Mouse (Mus musculus) ES-E14 (cell line): Measurements from ENCODE around the gene Hsd17b14. TPM values are rescaled to one million over a fixed set of nuclear protein-coding genes. Genes with fewer than 3 reads are reported as not detected.
A peak's percentile ranks its signal among the peaks of the same experiment; 100 is the strongest.

ENCODE experiments used
- DNase-seq: peaks from one replicate; pipeline ENCODE4 v3.0.0-alpha.2; 2013; ENCODE audit warnings: low read depth, low spot score
- H3K27ac ChIP-seq: 2 replicates; pipeline ENCODE4 v1.5.1; 2012; ENCODE audit warnings: low read depth, mild to moderate bottlenecking, low read length, moderate library complexity, mixed read lengths; ENCODE audit not compliant: poor library complexity, insufficient read depth, severe bottlenecking
- H3K36me3 ChIP-seq: 2 replicates; pipeline ENCODE4 v1.6.1; 2012; ENCODE audit warnings: mild to moderate bottlenecking, low read length, moderate library complexity, mixed read lengths; ENCODE audit not compliant: control insufficient read depth, poor library complexity, insufficient read depth, severe bottlenecking
- H3K4me1 ChIP-seq, 2 experiments: fragments of 150-350 bp in 1 of 2; sonication (generic) in 1 of 2; 2 replicates each; pipeline ENCODE4 v1.6.1; 2012; ENCODE audit warnings: low read length in 2 of 2, mild to moderate bottlenecking in 1 of 2, mixed read lengths in 1 of 2; ENCODE audit not compliant: control insufficient read depth in 2 of 2, insufficient read depth in 2 of 2, poor library complexity in 1 of 2
- H3K4me3 ChIP-seq, 2 experiments: fragments of 150-350 bp in 1 of 2; sonication (generic) in 1 of 2; 2 replicates each; pipeline ENCODE4 v1.5.1; 2012; ENCODE audit warnings: low read length in 2 of 2, low read depth in 1 of 2, mild to moderate bottlenecking in 1 of 2, mixed read lengths in 1 of 2; ENCODE audit not compliant: insufficient read depth in 1 of 2, poor library complexity in 1 of 2, severe bottlenecking in 1 of 2
- H3K9ac ChIP-seq: 2 replicates; pipeline ENCODE4 v1.6.1; 2012; ENCODE audit warnings: low read depth, mild to moderate bottlenecking, low read length, mixed read lengths; ENCODE audit not compliant: poor library complexity, insufficient read depth, severe bottlenecking
- H3K9me3 ChIP-seq: fragments of 150-350 bp; sonication (generic); 2 replicates; pipeline ENCODE4 v1.6.1; 2012; ENCODE audit warnings: low read depth, mild to moderate bottlenecking, low read length; ENCODE audit not compliant: control insufficient read depth, insufficient read depth
- CHD2 ChIP-seq: IDR thresholded peaks from 2 replicates; pipeline ENCODE4 v1.6.1; 2014; ENCODE audit warnings: mild to moderate bottlenecking, low read depth, low read length, inconsistent platforms
- HCFC1 ChIP-seq: IDR thresholded peaks from 2 replicates; pipeline ENCODE4 v1.6.1; 2012; ENCODE audit warnings: low read length, inconsistent platforms, borderline replicate concordance; ENCODE audit not compliant: insufficient read depth
- MAFK ChIP-seq: IDR thresholded peaks from 2 replicates; pipeline ENCODE4 v1.6.1; 2014; ENCODE audit warnings: mild to moderate bottlenecking, low read depth, low read length, inconsistent platforms; ENCODE audit not compliant: insufficient read depth
- ZC3H11A ChIP-seq: IDR thresholded peaks from 2 replicates; pipeline ENCODE4 v1.6.1; 2012; ENCODE audit warnings: low read depth, mild to moderate bottlenecking, inconsistent platforms, low read length, borderline replicate concordance
- ZNF384 ChIP-seq: IDR thresholded peaks from 2 replicates; pipeline ENCODE4 v1.6.1; 2012; ENCODE audit warnings: low read depth, low read length, inconsistent platforms
- in situ Hi-C, 2 experiments: fragments of 600-800 bp; cut with MboI; formaldehyde crosslinking; loops; one replicate each; pipeline ENCODE4 v1.15.1; 2025; ENCODE audit warnings: low sequenced_read_pairs in 2 of 2, inconsistent platforms in 1 of 2; ENCODE audit not compliant: unreplicated experiment in 2 of 2
- total RNA-seq: library from RNA; depleted of rRNA; stranded (reverse); fragments of 300-350 nt; gene quantifications from 2 replicates; pipeline ENCODE4 v1.2.3, GENCODE M21; 2012; rRNA removed

Gene Hsd17b14
- total RNA-seq, 1 experiment, result 33.0 TPM

DNA sequence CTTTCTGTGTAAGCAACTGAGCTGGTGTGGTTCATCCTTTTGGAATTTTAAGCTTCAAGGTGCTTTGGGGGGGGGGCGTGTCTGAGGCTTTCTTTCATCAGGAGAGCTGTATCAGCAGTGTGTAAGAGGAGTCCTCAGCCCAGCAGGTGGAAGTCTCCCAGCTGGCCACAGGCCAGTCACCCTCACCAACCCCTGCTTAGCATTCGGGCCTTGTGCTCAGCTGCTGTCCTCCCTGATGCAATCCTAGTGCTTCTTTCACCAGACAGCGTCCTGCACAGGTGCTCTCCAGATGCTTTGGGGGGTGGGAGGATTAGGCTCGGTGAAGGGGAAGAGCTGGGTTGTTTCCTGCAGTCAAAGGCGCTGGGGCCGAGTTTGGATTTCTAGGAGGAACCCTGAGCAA lies 61.6 kb downstream of the Hsd17b14 start:
- in situ Hi-C loops, result no loop called here

DNA sequence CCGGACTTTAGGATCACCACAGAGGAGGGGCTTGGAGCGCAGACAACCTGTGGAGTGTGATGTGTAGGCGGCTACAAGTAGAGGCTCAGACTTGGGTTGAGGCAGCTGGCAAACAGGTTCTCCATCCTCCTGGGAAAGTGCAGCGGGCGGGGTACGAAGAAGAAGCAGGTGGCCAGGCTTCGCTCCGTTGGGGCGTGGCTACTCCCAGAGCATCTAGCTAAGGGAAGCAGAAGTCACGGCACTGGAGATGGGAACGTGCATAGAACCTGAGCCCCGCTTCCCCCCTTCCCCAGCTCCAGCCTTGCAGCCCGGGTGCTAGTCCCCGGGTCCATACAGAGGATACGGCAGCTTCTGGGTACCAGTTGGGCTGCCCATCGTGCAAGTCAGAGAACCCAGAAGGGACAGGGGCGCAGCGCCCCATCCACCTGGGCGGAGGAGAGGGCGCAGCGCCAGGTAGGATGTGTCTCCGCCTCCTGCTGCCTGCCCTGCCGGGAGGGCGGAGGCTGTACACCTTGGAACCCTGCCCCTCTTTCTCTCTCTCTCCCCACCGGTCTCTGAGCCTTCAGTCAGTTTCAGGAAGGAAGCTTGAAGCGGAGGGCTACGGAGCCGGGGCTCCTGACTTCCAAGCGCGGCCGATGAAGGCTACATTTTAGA lies 62.5 kb downstream of the Hsd17b14 start, which contains the start of gene Fut1:
Gene Fut1 (plus strand): TSS at position 248 of the 654 bp plus-strand sequence.
- no peak for DNase-seq
- TF ChIP-seq CHD2 (no peak), ZNF384 (no peak)
- in situ Hi-C loops, result no loop called here
- Histone ChIP-seq H3K9me3 (no peaks in the 10 kb centered on the region), H3K4me1 (peaks cover 2 to 5% of the 10 kb centered on the region in 2 experiments; a peak in 1 of 4 replicates), H3K27ac (no peak within 1 kb of the TSS), H3K9ac (no peak within 1 kb of the TSS), H3K4me3 (peak within 1 kb of the TSS; percentile 46 to 55), H3K36me3 (peaks cover 2% of the 10 kb centered on the region; the same call in 1 of the 2 replicates)

More for the DNA sequence above, 61.6 kb downstream of the Hsd17b14 start:
- TF ChIP-seq ZNF384, result no peak
- TF ChIP-seq HCFC1, result no peak
- TF ChIP-seq ZC3H11A, result no peak
- TF ChIP-seq MAFK, result no peak
- no peak for TF ChIP-seq CHD2
- Histone ChIP-seq H3K4me3 (no peak overlapping the region), H3K9ac (no peak overlapping the region), H3K36me3 (peaks cover 2% of the 10 kb centered on the region; the same call in 1 of the 2 replicates), H3K4me1 (peaks cover 2 to 4% of the 10 kb centered on the region in 2 experiments; a peak in 1 of 4 replicates), H3K9me3 (no peaks in the 10 kb centered on the region), H3K27ac (no peak overlapping the region)
- no peak for DNase-seq

Other genes starting within 250 kb of the Hsd17b14 start
- 26.5 and 48.5 TPM in 2 replicates for gene Trpm4, start 221.1 kb upstream of the Hsd17b14 start, total RNA-seq
- gene Hrc, start 219.6 kb upstream of the Hsd17b14 start, total RNA-seq, result 0.71 and 1.4 TPM in 2 replicates
- 6.9 and 12.6 TPM in 2 replicates for gene Ppfia3, start 187.9 kb upstream of the Hsd17b14 start, total RNA-seq
- gene Lin7b, start 184.3 kb upstream of the Hsd17b14 start, total RNA-seq, result 5.6 and 11.3 TPM in 2 replicates
- gene Snrnp70, start 159.2 kb upstream of the Hsd17b14 start, total RNA-seq, result 303 and 310 TPM in 2 replicates
- gene Kcna7, start 149.2 kb upstream of the Hsd17b14 start, total RNA-seq, result 0.85 and 2.3 TPM in 2 replicates
- gene Ntf5, start 141.2 kb upstream of the Hsd17b14 start, total RNA-seq, result 2.4 and 3.6 TPM in 2 replicates
- gene Lhb, start 134.1 kb upstream of the Hsd17b14 start, total RNA-seq, result 0.37 TPM in 1 of 2 replicates, not detected in the other
- 26.1 and 26.8 TPM in 2 replicates for gene Gys1, start 120.0 kb upstream of the Hsd17b14 start, total RNA-seq
- gene Ruvbl2, start 116.8 kb upstream of the Hsd17b14 start, total RNA-seq, result 228 and 281 TPM in 2 replicates
- 398 and 408 TPM in 2 replicates for gene Ftl1, start 95.0 kb upstream of the Hsd17b14 start, total RNA-seq
- gene Bax, start 88.0 kb upstream of the Hsd17b14 start, total RNA-seq, result 388 and 591 TPM in 2 replicates
- gene Tulp2, start 73.0 kb upstream of the Hsd17b14 start, total RNA-seq, result 2.6 TPM in 2 replicates
- 0.71 TPM in 1 of 2 replicates, not detected in the other for gene Gm45808, start 68.1 kb upstream of the Hsd17b14 start, total RNA-seq
- gene Dhdh, start 66.1 kb upstream of the Hsd17b14 start, total RNA-seq, result 3.6 and 5.3 TPM in 2 replicates
- gene Nucb1, start 44.5 kb upstream of the Hsd17b14 start, total RNA-seq, result 131 and 178 TPM in 2 replicates
- gene Ppp1r15a, start 28.6 kb upstream of the Hsd17b14 start, total RNA-seq, result 31.4 and 37.9 TPM in 2 replicates
- 17.8 and 20.2 TPM in 2 replicates for gene Plekha4, start 28.6 kb upstream of the Hsd17b14 start, total RNA-seq
- 60.3 and 87.7 TPM in 2 replicates for gene Bcat2, start 15.3 kb downstream of the Hsd17b14 start, total RNA-seq
- 0.67 and 1.1 TPM in 2 replicates for gene Fgf21, start 60.6 kb downstream of the Hsd17b14 start, total RNA-seq
- gene Fut1, start 62.4 kb downstream of the Hsd17b14 start, total RNA-seq, result 0.49 and 2.5 TPM in 2 replicates
- gene Izumo1, start 66.9 kb downstream of the Hsd17b14 start, total RNA-seq, result 0.31 and 0.63 TPM in 2 replicates
- gene Rasip1, start 72.6 kb downstream of the Hsd17b14 start, total RNA-seq, result 5.3 and 8.6 TPM in 2 replicates
- 0.71 and 0.74 TPM in 2 replicates for gene Mamstr, start 85.1 kb downstream of the Hsd17b14 start, total RNA-seq
- 0.27 and 0.37 TPM in 2 replicates for gene Fut2, start 111.5 kb downstream of the Hsd17b14 start, total RNA-seq
- 0.54 and 0.74 TPM in 2 replicates for gene Ntn5, start 129.1 kb downstream of the Hsd17b14 start, total RNA-seq
- gene Sec1, start 139.5 kb downstream of the Hsd17b14 start, total RNA-seq, result 4.5 and 7.6 TPM in 2 replicates
- gene Car11, start 144.9 kb downstream of the Hsd17b14 start, total RNA-seq, result 4.4 and 7.9 TPM in 2 replicates
- gene Dbp, start 150.2 kb downstream of the Hsd17b14 start, total RNA-seq, result 10.0 and 10.6 TPM in 2 replicates
- 3,487 and 5,312 TPM in 2 replicates for gene Rpl18, start 160.6 kb downstream of the Hsd17b14 start, total RNA-seq
- gene Sphk2, start 163.1 kb downstream of the Hsd17b14 start, total RNA-seq, result 18.7 and 21.5 TPM in 2 replicates
- 6.1 and 6.6 TPM in 2 replicates for gene Fam83e, start 166.3 kb downstream of the Hsd17b14 start, total RNA-seq
- 0.76 and 1.7 TPM in 2 replicates for gene Spaca4, start 170.9 kb downstream of the Hsd17b14 start, total RNA-seq
- gene Lmtk3, start 228.8 kb downstream of the Hsd17b14 start, total RNA-seq, result 7.2 and 9.5 TPM in 2 replicates
- gene Sult2b1, start 229.8 kb downstream of the Hsd17b14 start, total RNA-seq, result 1.6 and 2.1 TPM in 2 replicates